Mouse (Mus musculus) urinary bladder, postnatal 25 days (tissue): ENCODE measurements at regions not wholly inside any gene's neighbourhood (a gene's known extent, or its start where the extent isn't known, plus 50 kb on each side); places are given as distances from the start of the nearest gene placed in this dataset.
"Not testable (repeated sequence)": the region's sequence is repeated elsewhere in the genome, so short reads cannot be mapped to it uniquely, and the experiment has no call there.

ENCODE experiments used
- DNase-seq: peaks from one replicate; pipeline ENCODE4 v3.0.0; 2022; ENCODE audit warnings: low spot score

- DNase-seq: not testable (repeated sequence)
Measured at GRCm38 (mm10) chr7:29639591-29639990, 87.2 kb downstream of the Catsperg2 start.

GRCm38 (mm10) chr7:29602356-29602755 is 83.9 kb upstream of the Sipa1l3 start:
- DNase-seq: no peak

GRCm38 (mm10) chr7:29601337-29601736 is 82.9 kb upstream of the Sipa1l3 start:
- no peak for DNase-seq

GRCm38 (mm10) chr7:29597291-29597690 is 78.8 kb upstream of the Sipa1l3 start:
- DNase-seq: peak; percentile 55

GRCm38 (mm10) chr7:29578128-29578527 is 59.7 kb upstream of the Sipa1l3 start:
- DNase-seq: no peak

- DNase-seq: no peak
Measured at GRCm38 (mm10) chr7:29575606-29576005, 57.2 kb upstream of the Sipa1l3 start.
